Mouse (Mus musculus) stomach, embryonic 16.5 days (tissue): Measurements from ENCODE around the gene Zfp418. TPM values are rescaled to one million over a fixed set of nuclear protein-coding genes. Genes with fewer than 3 reads are reported as not detected.
A peak's percentile ranks its signal among the peaks of the same experiment; 100 is the strongest.
"Not testable (repeated sequence)": the region's sequence is repeated elsewhere in the genome, so short reads cannot be mapped to it uniquely, and the experiment has no call there.

Source experiments
- ATAC-seq: fragments of 200-750 bp; cut with Nextera tagmentation; 2 replicates; pipeline ENCODE4 v1.8.0; 2017; ENCODE audit warnings: moderate number of reproducible peaks, moderate TSS enrichment; ENCODE audit not compliant: insufficient read depth, low FRiP score
- H3K27ac ChIP-seq: fragments of 300-500 bp; sonication (generic); 2 replicates; pipeline ENCODE4 v1.5.1; 2014; ENCODE audit warnings: low read length
- H3K27me3 ChIP-seq: fragments of 300-500 bp; sonication (generic); 2 replicates; pipeline ENCODE4 v1.6.1; 2014; ENCODE audit warnings: low read length, control low read depth, mixed read lengths; ENCODE audit not compliant: control insufficient read depth, insufficient read depth
- H3K36me3 ChIP-seq: fragments of 300-500 bp; sonication (generic); 2 replicates; pipeline ENCODE4 v1.6.1; 2014; ENCODE audit warnings: low read length; ENCODE audit not compliant: control insufficient read depth, insufficient read depth
- H3K4me1 ChIP-seq: fragments of 300-500 bp; sonication (generic); 2 replicates; pipeline ENCODE4 v1.6.1; 2014; ENCODE audit warnings: low read length, control low read depth, mixed read lengths; ENCODE audit not compliant: control insufficient read depth, insufficient read depth
- H3K4me2 ChIP-seq: fragments of 300-500 bp; sonication (generic); 2 replicates; pipeline ENCODE4 v1.6.1; 2014; ENCODE audit warnings: low read depth, low read length, mixed read lengths
- H3K4me3 ChIP-seq: fragments of 300-500 bp; sonication (generic); replicated peaks from 2 replicates; pipeline ENCODE4 v1.5.1; 2014; ENCODE audit warnings: mild to moderate bottlenecking, low read length
- H3K9ac ChIP-seq: fragments of 300-500 bp; sonication (generic); 2 replicates; pipeline ENCODE4 v1.6.1; 2014; ENCODE audit warnings: low read length
- H3K9me3 ChIP-seq: fragments of 300-500 bp; sonication (generic); replicated peaks from 2 replicates; pipeline ENCODE4 v1.6.1; 2016; ENCODE audit warnings: low read length, control low read depth; ENCODE audit not compliant: control insufficient read depth
- WGBS: fragments of 180-500 bp; shearing (Covaris S2); extraction: QIAGEN DNeasy Blood & Tissue Kit; methylation state at CpG from one replicate; pipeline ENCODE4 v1.1.7; 2014; 5-methylcytosine and 5-hydroxymethylcytosine counted together
- polyA plus RNA-seq: library from polyadenylated mRNA; unstranded; fragments of >200 nt; fragmentation: Nextera tagmentation; extraction: Ambion mirVana; gene quantifications from 2 replicates; pipeline ENCODE4 v1.2.1, GENCODE M21; 2015

Zfp418 gene
- polyA plus RNA-seq, result 1.8 and 2.3 TPM in 2 replicates

DNA sequence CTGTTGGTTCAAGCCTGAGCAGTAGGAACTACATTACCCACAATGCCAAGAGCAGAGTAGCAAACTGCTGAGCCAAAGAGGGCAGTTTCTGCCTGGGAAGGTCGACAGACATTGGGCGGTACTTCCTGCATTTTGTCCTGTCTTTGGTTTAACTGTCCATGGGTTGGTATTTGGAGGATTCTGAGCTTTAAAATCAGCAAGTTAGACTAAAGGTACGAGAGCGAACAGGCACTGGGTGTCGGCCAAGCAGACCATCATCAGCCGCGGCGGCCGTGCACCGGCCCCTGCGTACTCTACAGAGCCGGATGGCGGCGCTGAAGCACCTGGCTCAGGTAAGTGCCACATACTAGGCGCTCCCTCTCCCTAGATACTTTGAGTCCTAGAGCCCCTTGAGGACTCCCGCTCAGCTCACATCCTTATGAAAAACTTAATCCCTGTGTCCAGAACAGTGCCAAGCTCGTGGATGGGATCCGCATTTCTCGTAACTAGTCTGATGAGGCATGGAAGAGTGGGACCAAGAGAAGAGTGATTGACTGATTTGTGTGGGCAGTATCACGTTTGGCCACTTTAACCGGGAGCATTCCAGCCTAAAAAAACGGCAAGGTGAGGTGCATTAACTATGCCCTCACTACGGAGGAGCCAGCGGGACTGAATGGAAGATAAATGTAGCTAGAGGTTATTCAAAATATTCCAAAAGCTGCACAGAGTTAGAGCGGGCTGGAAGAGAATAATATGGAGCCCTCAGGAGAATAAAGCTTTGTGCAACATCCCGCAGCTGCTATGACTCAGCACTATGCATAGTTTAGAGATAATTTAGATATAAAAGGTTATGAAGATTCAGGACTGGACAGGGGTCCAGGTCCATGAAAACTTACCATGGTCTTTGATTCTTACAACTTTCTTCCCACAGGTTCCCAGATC is at the start of gene Zfp418:
Zfp418 (plus strand) TSS at position 104 of the 921 bp plus-strand sequence.
- ATAC-seq, result peak; percentile 97
- no peaks in the 10 kb centered on the region for H3K9me3 ChIP-seq

DNA sequence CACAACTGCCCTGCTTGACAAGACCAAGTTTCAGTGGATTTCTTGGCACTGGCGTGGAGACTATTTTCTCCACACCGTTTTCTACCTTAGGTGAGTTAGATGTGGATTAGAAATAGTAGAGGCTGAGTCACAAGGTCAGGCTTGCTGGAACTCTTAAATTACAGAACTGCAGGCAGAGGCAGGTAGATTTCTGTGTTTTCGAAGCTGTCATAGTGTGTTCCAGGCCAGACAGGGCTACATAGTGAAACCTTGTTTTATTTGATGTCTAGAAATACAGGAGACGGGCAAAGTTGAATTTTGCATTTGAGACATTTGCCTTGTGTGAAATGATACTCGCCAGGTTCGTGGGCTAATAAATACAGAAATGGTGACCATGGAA is 49.5 kb upstream of the Zfp418 start:
- H3K9ac ChIP-seq, result peak overlapping the region; percentile 47; the same call in 1 of the 2 replicates
- WGBS, result 55% methylated on average over 6 of the region's 6 CpGs
- ATAC-seq, result no peak

More for the DNA sequence above, at the start of gene Zfp418:
- Histone ChIP-seq H3K4me1 (peaks cover 7% of the 10 kb centered on the region), H3K27me3 (no peaks in the 10 kb centered on the region), H3K4me3 (peak within 1 kb of the TSS; percentile 87), H3K4me2 (peak within 1 kb of the TSS; percentile 70), H3K27ac (peak within 1 kb of the TSS; percentile 85), H3K9ac (peak within 1 kb of the TSS; percentile 89), H3K36me3 (peaks cover 6% of the 10 kb centered on the region; the same call in 1 of the 2 replicates)
- 1% methylated on average over 26 of the region's 26 CpGs for WGBS

DNA sequence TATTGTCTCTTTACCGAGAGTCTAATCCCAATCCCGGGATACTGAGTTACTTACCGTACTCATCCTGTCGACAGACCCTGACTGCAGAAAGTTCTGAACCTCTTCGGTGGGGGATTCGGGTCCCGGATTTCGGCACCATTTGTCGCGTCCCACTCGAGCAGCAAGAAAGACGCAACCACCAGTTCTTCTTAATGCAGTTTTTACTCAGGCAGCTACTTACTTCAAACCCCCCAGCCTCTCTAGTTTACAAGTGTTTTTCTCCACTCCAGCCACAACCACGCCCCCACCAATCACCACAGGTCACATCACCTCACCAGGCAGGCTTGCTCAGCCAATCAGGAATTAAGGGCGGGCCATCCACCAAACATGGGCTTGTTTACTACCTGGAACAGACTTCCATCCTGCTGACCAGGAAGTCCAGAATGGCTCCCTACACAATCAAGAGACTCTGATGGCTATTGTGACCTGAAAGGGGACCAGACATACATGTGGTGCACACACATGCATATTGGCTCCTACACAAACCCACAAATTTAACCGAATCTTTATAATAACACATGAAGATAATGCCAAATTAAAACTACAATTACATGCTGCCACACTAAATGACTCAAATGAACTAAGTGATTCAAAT is 40.5 kb upstream of the Zfp418 start:
- not testable (repeated sequence) for H3K27me3 ChIP-seq, H3K9me3 ChIP-seq, H3K4me2 ChIP-seq, H3K4me3 ChIP-seq, H3K9ac ChIP-seq, H3K4me1 ChIP-seq, H3K27ac ChIP-seq, ATAC-seq, H3K36me3 ChIP-seq
- 90% methylated on average over 14 of the region's 15 CpGs for WGBS

More for the DNA sequence above, 49.5 kb upstream of the Zfp418 start:
- Histone ChIP-seq H3K27ac (no peak overlapping the region), H3K9me3 (no peaks in the 10 kb centered on the region), H3K27me3 (no peaks in the 10 kb centered on the region), H3K36me3 (0 out of 2 replicates have a peak, but pooled peaks cover 9% of the 10 kb centered on the region), H3K4me2 (peak overlapping the region; percentile 56), H3K4me3 (peak overlapping the region; percentile 70), H3K4me1 (0 out of 2 replicates have a peak, but pooled peaks cover 6% of the 10 kb centered on the region)

DNA sequence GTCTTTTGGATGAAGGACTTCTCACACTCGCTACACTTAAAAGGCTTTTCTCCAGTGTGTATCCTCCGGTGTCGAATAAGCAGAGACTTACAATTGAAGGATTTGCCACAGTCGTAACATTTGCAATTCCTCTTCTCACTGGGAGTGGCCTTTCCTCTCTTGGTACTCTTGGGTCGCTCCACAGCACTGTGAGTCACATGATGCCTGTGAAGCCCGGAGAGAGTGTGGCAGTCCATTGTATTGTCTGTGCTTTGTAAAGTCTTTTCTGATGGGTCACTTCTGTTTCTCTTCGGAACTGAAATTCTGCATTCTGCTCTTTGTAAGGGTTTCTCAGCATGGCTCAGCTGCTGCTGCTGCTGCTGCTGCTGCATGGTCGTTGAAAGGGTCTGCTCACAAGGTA is 38.4 kb upstream of the Zfp418 start:
- 76% methylated on average over 8 of the region's 8 CpGs for WGBS
- H3K36me3 ChIP-seq, result no peaks in the 10 kb centered on the region
- no peak for ATAC-seq

DNA sequence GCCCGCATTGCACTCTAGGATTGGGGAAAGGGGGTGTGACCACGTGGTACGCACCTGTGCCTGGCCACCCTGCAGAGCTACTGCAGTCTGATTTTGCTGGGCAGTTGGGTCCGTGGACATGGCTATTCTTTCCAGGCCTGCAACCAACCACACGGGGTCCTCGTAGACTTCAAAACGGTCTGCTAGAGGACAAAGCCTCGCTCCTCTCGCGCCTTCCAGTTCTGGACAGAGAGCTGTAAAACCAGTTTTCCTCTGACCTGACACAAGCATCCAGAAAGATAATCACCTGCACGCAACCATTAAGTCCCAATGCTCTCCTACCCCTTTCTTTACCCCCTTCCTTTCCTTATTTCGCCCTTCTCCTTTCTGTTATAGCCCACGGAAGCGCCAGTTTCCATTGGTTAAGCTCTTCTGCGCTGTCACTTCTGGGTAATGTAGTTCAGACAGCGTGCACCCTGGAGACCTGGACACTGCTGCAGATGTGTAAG is 34.7 kb upstream of the Zfp418 start, which contains the start of gene Zfp773:
Zfp773 (minus strand) TSS at position 377 of the 488 bp plus-strand sequence.
- peak within 1 kb of the TSS; percentile 42; the same call in 1 of the 2 replicates for H3K27ac ChIP-seq
- no peaks in the 10 kb centered on the region for H3K27me3 ChIP-seq
- ATAC-seq, result peak; percentile 94
- no peaks in the 10 kb centered on the region for H3K36me3 ChIP-seq
- no peaks in the 10 kb centered on the region for H3K9me3 ChIP-seq
- H3K4me2 ChIP-seq, result peak within 1 kb of the TSS; percentile 55
- peak within 1 kb of the TSS; percentile 62 for H3K4me3 ChIP-seq
- 7% methylated on average over 16 of the region's 16 CpGs for WGBS
- H3K4me1 ChIP-seq, result no peaks in the 10 kb centered on the region
- peak within 1 kb of the TSS; percentile 73 for H3K9ac ChIP-seq

More for the DNA sequence above, 38.4 kb upstream of the Zfp418 start:
- no peaks in the 10 kb centered on the region for H3K27me3 ChIP-seq
- H3K9ac ChIP-seq, result no peak overlapping the region
- H3K4me3 ChIP-seq, result no peak overlapping the region
- H3K9me3 ChIP-seq, result no peaks in the 10 kb centered on the region
- H3K27ac ChIP-seq, result no peak overlapping the region
- no peak overlapping the region for H3K4me2 ChIP-seq
- no peaks in the 10 kb centered on the region for H3K4me1 ChIP-seq

DNA sequence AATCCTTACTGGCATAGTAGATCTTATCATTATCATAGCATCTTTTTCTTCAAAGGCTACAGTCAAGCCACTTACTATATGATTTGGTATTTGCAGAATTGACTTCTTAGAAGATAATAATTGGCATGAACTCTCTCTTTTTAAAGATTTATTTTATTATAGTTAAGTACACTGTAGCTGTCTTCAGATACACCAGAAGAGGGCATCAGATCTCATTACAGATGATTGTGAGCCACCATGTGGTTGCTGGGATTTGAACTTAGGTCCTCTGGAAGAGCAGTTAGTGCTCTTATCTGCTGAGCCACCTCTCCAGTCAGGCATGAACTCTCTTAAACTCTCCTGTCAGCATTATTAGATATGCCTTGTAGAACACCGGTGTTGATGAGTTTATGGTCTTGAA is 26.9 kb upstream of the Zfp418 start:
- no peaks in the 10 kb centered on the region for H3K27me3 ChIP-seq
- no peak overlapping the region for H3K27ac ChIP-seq
- no peaks in the 10 kb centered on the region for H3K9me3 ChIP-seq
- no peak overlapping the region for H3K4me2 ChIP-seq
- H3K4me3 ChIP-seq, result no peak overlapping the region
- no peak overlapping the region for H3K9ac ChIP-seq
- no peaks in the 10 kb centered on the region for H3K36me3 ChIP-seq
- H3K4me1 ChIP-seq, result no peaks in the 10 kb centered on the region
- WGBS, result 83% methylated on average over 1 of the region's 1 CpGs
- ATAC-seq, result no peak

DNA sequence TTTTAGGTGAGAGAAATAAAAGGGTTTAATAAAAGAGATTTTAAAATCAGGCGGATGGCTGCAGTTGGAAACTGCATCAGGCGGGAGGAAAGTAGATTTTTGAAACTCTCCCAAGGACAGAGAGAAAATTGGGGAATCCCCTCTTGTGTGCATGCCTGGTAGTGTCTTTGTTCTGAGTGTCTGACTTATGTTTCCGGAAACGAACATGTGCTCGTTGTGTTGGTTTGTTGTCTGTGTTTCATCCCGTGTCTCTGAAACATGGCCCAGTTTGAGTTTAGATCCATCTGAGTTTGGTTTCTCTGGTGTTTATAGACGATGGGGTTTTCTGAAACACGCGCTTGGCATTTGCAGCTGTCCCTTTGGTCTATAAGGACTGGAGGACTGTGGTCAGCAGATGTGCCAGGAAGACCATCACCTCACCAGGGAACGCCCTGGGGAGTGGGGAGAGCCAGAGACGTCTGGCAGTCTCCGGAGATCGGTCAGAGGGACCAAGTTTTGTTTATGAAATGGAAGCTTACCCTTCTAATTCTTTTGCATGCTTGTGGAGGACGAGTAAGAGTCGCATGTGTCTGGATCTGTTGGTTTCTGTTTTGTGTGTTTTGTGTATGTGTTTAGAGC is 25.0 kb upstream of the Zfp418 start:
- 88% methylated on average over 15 of the region's 15 CpGs for WGBS
- no peak for ATAC-seq

DNA sequence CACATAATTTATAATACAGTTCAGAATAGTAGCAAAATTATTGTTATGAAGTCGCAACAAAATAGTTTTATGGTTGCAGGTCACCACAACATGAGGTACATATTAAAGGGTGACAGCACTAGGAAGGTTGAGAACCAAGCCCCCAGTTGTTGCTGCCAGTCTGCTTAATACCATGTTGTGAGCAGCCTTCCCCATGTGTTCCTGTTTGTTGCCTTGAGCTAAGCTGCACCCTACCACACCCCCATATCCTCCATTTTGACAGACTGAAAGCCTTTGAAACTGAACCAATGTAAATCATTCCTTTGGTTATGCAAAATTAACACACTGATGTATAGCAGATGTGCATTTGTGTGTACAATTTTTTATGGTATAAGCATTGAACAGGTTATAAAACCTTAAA is 14.8 kb downstream of the Zfp418 start:
- ATAC-seq, result no peak
- Histone ChIP-seq H3K9me3 (no peaks in the 10 kb centered on the region), H3K4me2 (no peak overlapping the region), H3K27ac (no peak overlapping the region), H3K4me3 (no peak overlapping the region), H3K9ac (no peak overlapping the region), H3K4me1 (0 out of 2 replicates have a peak, but pooled peaks cover 5% of the 10 kb centered on the region), H3K27me3 (no peaks in the 10 kb centered on the region), H3K36me3 (0 out of 2 replicates have a peak, but pooled peaks cover 13% of the 10 kb centered on the region)
- WGBS, result 93% methylated on average over 1 of the region's 1 CpGs

More for the DNA sequence above, 25.0 kb upstream of the Zfp418 start:
- Histone ChIP-seq H3K27me3 (no peaks in the 10 kb centered on the region), H3K27ac (no peak overlapping the region), H3K4me3 (no peak overlapping the region), H3K9ac (no peak overlapping the region), H3K36me3 (no peaks in the 10 kb centered on the region), H3K4me1 (no peaks in the 10 kb centered on the region), H3K4me2 (no peak overlapping the region), H3K9me3 (no peaks in the 10 kb centered on the region)
